Mouse (Mus musculus) brown adipose tissue, adult 24 weeks (tissue): ENCODE measurements around the gene Kdm6b. TPM values are rescaled to one million over a fixed set of nuclear protein-coding genes. Genes with fewer than 3 reads are reported as not detected.

Experiments used
- H3K27ac ChIP-seq: fragments of 200-500 bp; replicated peaks from 2 replicates; pipeline ENCODE4 v1.5.1; 2012; ENCODE audit warnings: low read depth, mild to moderate bottlenecking, low read length
- H3K4me1 ChIP-seq: fragments of 200-500 bp; 2 replicates; pipeline ENCODE4 v1.6.1; 2012; ENCODE audit warnings: low read length, mixed read lengths; ENCODE audit not compliant: control insufficient read depth, insufficient read depth, insufficient read length
- H3K4me3 ChIP-seq: fragments of 200-500 bp; 2 replicates; pipeline ENCODE4 v1.5.1; 2012; ENCODE audit warnings: low read depth, mild to moderate bottlenecking, low read length, moderate library complexity; ENCODE audit not compliant: insufficient read depth
- polyA plus RNA-seq: library from polyadenylated mRNA; stranded (reverse); fragments of >200 nt; gene quantifications from 2 replicates; pipeline ENCODE4 v1.2.4, GENCODE M21; 2012; ENCODE audit not compliant: missing spikeins, insufficient read depth, insufficient read length

The Kdm6b gene
- polyA plus RNA-seq, 1 experiment = 16.9 TPM

DNA sequence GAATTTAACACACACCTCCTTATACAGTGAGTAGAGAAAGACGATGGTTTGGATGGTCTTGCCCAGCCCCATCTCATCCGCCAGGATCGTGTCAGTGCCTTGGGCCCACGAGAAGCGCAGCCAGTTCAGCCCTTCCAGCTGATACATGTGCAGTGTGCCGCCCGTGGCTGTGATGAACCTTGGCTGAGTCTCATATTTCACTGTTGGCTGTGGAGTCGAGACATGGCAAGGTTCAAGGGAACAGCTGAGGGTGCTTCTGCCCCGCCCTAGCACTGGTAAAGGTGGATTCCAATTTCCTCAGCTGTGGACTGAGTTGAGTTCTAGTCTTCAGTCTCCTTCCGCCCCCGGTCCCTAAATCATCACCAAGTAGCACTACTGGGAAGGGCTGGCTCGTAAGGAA is 55.8 kb downstream of the Kdm6b start:
- Histone ChIP-seq H3K4me1 (no peaks in the 10 kb centered on the region), H3K4me3 (no peak overlapping the region), H3K27ac (no peak overlapping the region)

DNA sequence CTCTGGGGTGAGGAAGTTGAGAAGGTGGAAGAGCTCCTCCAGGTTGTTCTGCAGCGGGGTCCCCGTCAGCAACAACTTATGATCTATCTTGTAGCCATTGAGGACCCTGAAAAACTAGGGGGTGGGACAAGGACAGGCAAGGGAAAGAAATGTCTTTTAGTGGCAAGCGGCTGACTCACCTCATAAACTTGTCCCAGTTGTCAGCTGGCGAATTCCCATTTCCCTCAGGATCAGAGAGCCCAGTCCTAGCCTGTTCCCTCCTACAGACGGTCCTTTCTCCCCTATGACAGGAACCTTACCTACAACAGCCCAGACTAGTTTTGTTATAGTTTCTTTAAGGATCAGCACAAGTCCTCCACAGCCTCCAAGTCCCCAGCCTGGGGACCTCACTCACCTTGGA is 56.9 kb downstream of the Kdm6b start:
- Histone ChIP-seq H3K27ac (no peak overlapping the region), H3K4me3 (no peak overlapping the region), H3K4me1 (no peaks in the 10 kb centered on the region)

Other genes with a start within 250 kb of the Kdm6b start
- gene Alox8, start 215.8 kb downstream of the Kdm6b start, polyA plus RNA-seq = not detected in 2 replicates
- not detected in 2 replicates for gene Gucy2e, start 176.6 kb downstream of the Kdm6b start, polyA plus RNA-seq
- gene Cntrob, start 89.9 kb downstream of the Kdm6b start, polyA plus RNA-seq = 4.5 and 5.6 TPM in 2 replicates
- gene Trappc1, start 89.7 kb downstream of the Kdm6b start, polyA plus RNA-seq = 93.3 and 94.0 TPM in 2 replicates
- gene Kcnab3, start 87.4 kb downstream of the Kdm6b start, polyA plus RNA-seq = 1.2 and 1.6 TPM in 2 replicates
- 2.8 TPM in 1 of 2 replicates, not detected in the other for gene Rnf227, start 73.2 kb downstream of the Kdm6b start, polyA plus RNA-seq
- gene Chd3, start 44.3 kb downstream of the Kdm6b start, polyA plus RNA-seq = 19.4 and 27.0 TPM in 2 replicates
- gene Naa38, start 18.2 kb downstream of the Kdm6b start, polyA plus RNA-seq = 249 and 290 TPM in 2 replicates
- 16.1 and 18.9 TPM in 2 replicates for gene Cyb5d1, start 18.0 kb downstream of the Kdm6b start, polyA plus RNA-seq
- gene Tmem88, start 15.4 kb downstream of the Kdm6b start, polyA plus RNA-seq = 4.1 and 8.3 TPM in 2 replicates
- not detected in 2 replicates for gene Dnah2, start 135.4 kb upstream of the Kdm6b start, polyA plus RNA-seq
- gene Efnb3, start 146.5 kb upstream of the Kdm6b start, polyA plus RNA-seq = not detected in 2 replicates
- gene Wrap53, start 166.6 kb upstream of the Kdm6b start, polyA plus RNA-seq = 10.7 and 10.9 TPM in 2 replicates
- gene Trp53, start 166.7 kb upstream of the Kdm6b start, polyA plus RNA-seq = 13.6 and 18.3 TPM in 2 replicates
- 6.7 and 8.3 TPM in 2 replicates for gene Atp1b2, start 192.3 kb upstream of the Kdm6b start, polyA plus RNA-seq
- gene Shbg, start 204.2 kb upstream of the Kdm6b start, polyA plus RNA-seq = not detected in 2 replicates
- gene Sat2, start 208.3 kb upstream of the Kdm6b start, polyA plus RNA-seq = 8.6 and 10.9 TPM in 2 replicates
- 27.8 and 29.5 TPM in 2 replicates for gene Fxr2, start 219.3 kb upstream of the Kdm6b start, polyA plus RNA-seq
- not detected in 2 replicates for gene Sox15, start 241.6 kb upstream of the Kdm6b start, polyA plus RNA-seq
- gene Mpdu1, start 249.0 kb upstream of the Kdm6b start, polyA plus RNA-seq = 73.8 and 102 TPM in 2 replicates